Mouse (Mus musculus): Measurements from ENCODE around the gene Ptpro.

DNA sequence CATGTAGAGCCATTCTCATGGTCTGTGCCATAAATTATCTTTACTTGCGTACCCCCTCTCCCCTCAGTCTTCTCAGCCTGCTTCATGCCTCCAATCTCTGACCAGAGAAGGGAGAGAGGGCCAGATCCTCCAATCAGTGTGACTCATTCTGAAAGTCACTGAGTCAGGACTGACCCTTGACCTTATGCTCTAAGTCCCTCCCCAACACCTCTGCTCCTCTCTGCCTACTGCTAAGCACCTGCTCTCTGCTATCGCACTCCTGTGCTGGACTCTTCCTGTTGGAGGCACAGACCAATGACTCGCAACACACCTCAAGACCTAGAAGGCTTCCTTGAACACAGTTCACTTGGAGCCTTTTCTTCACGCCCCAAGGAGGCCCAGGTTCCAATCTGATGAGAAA lies 240.5 kb downstream of the Ptpro start:
- no peak for TF ChIP-seq CTCF (conservative IDR thresholded peaks at IDR 0.05 in 1 of 2, IDR thresholded peaks at IDR 0.05 in 1 of 2; ENCODE audit: low read depth in 2 of 2, low read length in 2 of 2)
- TF ChIP-seq CHD2 (IDR thresholded peaks at IDR 0.05; ENCODE audit: low read length) = no peak
